Mouse (Mus musculus) testis, postnatal 14 days (tissue): ENCODE data around the gene Leo1.
"Not testable (repeated sequence)": the region's sequence is repeated elsewhere in the genome, so short reads cannot be mapped to it uniquely, and the experiment has no call there.

ENCODE experiments used
- DNase-seq: peaks from one replicate; pipeline ENCODE4 v3.0.0; 2021; ENCODE audit warnings: low spot score

The Leo1 gene

DNA sequence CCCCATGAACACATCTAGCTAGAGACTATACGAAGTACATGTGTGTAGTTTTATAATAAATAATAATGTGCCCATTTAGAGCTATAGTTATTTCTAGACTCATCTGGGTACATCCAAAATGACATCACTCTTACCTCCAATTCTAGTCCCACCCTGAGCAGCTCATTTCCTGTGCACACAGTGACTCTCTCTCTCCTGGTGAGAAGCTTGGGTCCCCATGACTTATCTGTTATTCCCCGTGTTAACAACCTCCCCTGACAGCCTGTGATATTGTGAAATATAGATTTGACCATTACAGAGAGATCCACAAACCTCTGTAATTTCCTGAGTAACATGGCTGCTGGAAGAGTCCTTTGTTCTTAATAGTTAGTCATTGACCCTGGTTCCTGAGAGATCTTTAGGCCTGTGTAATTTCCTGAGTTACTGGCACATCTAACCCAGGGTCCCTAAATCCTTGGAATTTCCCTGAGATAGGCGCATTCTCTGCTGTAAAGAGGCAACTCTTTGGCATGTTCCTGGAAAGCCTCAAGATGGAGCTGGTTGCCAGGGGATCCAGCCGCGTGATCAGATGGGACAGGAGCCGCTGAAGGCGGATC, 15.4 kb upstream of the Leo1 start:
- no peak for DNase-seq

DNA sequence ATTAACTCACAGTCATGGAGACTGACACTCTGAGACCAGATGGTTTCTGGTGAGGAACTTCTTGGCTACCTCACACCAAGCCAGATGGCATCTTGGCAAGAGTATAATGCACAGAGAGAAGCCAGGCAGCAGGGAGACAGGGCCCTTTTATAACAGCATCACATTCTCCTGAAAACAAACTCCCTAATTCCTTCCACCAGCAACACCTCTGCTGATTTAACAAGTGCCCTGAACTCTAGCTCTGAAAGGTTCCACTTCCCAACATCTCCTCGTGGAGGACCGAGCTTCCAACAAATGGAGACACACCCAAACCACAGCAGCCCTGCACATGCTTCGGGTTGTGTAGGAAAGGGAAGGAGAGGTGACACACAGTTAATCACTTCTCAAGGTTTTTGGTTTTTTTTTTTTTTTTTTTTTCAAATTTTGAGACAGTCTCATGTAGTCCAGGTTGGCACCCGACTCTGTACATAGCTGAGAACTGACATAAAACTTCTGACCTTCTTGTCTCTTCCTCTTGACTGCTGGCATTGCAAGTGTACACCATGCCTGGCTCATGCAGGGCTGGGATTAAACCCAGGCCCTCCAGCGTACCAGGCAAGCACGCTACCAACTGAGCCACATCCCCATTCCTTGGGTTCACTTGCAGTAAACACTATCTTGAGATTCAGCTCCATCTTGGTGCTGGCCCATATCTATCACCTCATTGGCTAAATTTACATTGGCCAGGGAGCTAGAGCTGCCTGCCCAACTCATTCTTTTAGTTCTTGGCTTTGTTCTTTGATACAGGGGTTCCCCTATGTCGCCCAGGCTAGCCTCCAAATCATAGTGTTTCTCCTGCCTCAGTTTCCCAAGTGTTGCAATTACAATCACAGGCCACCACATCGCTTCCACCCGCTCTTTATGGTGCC, 13.7 kb upstream of the Leo1 start:
- no peak for DNase-seq

DNA sequence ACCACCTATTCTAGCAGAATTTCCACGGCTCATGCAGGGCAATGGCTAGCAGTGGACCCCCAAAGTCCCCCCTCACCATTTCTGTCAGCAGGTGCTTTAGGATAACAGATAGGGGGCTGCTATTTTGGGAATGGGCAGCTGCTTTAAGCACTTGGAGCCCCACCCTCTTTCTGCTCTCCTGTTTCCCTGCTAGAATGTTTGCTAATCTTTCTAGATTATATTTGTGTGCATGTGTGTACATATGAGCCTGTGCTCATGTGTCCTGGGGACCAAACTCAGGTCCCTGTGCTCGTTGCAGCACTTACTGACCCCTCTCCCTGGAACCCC, 13.1 kb upstream of the Leo1 start:
- DNase-seq: no peak

DNA sequence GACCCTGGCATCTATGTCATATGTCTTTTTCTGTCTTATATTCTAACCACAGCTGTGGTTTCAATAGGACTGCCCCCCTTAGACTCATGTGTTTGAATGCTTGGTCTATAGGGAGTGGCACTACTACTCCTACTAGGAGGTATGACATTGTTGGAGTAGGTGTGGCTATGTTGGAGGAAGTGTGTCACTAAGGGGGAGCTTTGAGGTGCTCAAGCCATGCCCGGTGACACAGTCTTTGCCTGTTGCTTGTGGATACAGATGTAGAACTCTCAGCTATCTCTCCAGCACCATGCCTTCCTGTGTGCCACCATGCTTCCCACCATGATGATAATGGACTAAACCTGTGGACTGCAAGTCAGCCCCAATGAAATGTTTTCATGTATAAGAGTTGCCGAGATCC, 12.3 kb upstream of the Leo1 start:
- no peak for DNase-seq

DNA sequence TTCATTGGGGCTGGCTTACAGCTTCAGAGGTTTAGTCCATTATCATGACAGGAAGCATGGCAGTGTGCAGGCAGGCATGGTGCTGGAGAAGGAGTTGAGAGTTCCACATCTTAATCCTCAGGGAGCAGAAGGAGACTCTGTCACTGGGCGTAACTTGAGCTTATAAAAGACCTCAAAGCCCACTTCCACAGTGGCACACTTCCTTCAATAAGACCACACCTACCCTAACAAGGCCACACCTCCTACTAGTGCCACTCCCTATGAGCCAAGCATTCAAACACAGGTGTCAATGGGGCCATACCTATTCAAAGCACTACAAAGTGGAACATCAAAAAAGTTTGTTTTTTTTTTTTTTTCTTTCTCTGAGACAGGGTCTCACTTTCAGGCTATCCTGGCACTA, 11.7 kb upstream of the Leo1 start:
- no peak for DNase-seq

DNA sequence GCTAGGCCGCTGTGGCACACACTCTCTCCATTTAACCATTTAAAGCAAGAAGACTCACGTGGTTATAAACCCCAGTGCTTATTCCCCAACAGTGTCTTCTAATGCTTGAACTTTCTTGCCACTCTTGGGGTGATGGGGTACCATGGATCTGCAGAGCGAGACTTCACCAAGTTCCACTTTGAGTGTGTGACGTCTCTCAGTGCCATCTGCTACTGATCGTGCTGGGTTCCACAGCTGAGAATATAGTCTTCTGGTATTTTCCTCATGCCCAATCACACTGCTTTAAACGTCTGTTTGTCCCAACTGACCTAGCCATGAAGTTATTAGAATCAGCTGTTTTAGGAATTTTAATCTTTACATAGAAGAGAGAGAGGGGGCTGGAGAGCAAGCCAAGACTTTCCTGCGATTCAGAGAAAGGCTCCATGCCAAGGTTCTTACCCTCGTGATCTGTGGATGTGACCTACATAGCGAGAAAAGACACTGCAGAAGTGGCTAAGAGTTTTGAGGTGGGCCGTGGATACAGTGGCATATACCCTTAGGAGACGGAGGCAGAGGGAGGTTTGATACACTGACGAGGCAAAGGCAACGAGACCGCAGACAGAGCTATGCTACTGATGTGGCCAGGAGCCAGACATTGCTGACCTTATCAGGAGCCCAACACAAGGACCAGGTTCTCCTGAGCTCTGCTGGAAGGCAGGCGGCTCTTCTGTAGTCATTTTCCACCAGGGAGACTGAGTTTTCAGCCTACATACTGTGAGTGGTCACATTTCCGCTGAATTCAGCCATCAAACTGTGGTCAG, 10.3 kb upstream of the Leo1 start:
- no peak for DNase-seq

DNA sequence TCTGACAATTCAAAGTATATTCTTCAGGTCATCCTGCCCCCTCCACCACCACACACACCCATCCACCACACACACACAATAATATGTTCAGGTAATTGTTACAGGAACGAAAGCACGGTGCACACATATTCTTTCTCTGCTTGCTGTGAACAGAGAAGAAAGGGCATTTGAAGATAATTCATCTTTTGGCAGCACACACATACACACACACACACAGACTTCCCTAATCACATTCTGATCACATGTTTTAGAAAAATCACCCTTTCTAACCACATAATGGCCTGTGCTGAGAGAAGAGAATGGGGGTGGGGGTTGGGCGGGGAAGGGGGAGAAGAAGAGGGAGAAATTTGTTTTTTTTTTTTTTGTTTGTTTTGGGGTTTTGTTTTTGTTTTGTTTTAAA, 8.6 kb upstream of the Leo1 start:
- DNase-seq: no peak

DNA sequence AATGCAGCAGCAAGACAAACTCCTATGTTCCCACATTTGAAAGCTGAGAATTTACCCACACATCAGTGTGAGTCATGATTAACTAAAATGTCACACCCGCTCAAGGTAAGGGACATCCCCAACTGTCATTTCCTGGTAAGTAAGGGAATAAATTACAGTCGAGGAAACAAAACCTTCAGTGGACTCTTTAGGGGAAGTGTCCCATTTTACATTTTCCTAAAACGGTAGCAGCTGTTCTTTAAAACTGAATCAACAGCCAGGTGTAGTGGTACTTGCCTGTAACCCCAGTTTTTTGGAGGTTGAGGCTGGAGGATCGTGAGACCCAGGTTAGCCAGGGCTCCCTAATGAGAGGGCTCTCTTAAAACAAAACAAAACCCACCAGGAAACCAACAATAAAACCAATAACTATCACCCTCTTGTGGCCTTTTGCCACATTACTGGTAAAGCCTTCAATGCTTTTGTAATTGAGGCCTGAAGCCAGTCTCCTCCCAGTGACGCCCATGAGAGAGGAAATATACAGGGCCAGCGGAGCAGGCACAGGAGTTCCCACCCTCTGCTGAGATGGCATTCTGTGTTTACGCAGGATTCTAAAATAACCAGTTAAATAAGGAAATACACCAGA, 7.0 kb upstream of the Leo1 start:
- DNase-seq: no peak

DNA sequence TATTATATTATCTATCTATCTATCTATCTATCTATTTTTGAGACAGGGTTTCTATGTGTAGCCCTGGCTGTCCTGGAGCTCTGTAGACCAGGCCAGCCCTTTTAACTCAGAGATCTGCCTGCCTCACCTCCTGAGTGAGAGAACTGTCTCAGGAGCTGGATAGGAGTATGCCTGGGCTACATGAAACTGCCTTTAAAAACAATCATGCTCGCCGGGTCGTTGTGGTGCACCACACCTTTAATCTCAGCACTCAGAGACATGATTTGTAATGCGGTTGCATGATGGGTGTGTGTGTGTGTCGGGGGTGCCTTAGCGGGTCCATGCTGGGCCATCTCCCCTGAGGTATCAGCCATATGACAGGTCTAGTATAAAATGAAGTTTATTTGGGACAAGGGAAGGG, 6.5 kb upstream of the Leo1 start:
- no peak for DNase-seq

DNA sequence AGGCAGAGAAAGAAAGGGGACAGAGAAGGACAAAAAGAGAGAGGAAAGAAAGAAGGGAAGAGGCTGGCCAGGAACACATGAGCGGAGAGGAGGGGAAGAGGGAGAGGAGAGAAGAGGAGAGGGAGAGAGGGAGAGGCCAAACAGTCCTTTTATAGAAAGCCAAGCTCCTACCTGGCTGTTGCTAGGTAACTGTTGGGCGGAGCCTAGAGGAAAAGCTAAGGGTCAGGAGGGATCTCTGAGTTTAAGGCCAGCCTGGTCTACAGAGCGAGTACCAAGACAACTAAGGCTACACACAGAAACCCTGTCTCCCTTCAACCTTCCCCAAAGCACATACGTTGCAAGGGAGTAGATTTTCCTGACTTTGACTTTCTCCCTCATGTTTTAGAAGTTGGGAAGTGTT, 6.0 kb upstream of the Leo1 start:
- no peak for DNase-seq

DNA sequence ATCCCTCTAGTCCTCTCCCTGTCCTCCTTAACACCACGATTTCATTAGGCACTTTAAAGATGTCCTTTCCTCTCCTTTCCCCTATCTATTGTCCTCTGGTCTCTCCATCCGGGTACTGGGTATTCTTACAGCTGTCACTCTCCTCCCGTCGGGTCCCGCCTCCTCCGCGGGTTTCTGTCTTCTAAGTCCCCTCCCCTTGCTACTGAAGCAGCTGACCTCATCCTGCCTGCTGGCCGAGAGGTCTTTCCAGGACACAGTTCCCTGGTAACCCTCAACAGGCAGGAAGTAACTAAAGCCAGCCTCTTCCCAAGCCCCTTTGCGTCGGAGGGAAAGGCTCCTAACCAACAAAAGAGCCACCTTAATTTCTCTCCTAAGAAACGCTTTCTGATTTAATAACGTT, 5.4 kb upstream of the Leo1 start:
- peak; percentile 86 for DNase-seq

DNA sequence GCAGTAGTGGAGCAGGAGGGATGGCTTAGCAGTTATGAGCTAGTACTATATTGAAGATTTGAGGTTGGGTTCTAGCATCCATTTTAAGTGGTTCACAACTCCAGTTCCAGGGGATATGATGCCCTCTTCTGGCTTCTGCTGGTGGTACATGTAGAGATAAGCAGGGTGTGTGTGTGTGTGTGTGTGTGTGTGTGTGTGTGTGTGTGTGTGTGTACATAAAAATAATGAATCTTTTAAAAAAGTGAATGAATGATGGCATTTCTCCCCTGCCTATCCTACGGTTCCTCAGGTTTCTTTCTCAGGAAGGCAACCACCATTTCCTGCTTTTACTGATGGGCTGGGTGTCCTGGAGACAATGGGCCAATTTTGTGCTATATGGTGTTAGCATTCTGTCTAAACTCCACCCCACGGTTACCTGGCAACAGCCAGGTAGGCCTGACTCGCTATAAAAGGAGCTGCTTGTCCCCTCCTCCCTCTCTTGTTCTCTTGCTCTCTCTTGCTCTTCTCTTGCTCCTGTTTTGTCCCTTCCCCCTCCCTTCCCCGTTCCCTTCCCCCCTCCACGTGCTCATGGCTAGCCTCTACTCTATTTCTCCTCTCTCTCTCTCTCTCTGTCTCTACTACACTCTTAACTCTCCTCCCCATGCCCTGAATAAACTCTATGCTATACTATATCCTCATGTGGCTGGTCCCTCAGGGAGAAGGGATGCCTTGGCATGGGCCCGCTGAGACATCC, 3.5 kb upstream of the Leo1 start:
- no peak for DNase-seq

DNA sequence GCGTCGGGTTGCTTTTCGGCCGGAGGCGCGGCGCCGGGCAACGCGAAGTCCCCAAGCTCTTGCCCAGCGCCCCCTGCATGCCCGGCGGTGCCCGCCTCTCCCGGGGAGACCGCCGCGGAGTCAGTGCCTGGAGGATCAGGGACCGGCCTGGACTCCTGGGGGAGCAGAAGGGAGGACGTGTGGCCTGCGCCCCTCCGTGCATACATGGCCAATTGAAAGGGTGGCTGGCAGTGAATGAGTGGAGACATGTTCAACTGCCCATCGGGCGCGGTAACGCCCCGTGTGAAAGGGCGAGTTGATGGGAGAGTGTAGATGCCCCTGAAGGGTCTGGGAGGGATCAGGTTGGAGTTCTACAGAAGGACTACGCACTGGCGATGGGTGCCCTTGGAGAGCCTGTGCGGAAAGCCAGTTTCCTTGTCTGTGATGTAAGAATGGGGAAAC, 387 bp downstream of the Leo1 start:
- DNase-seq: no peak

DNA sequence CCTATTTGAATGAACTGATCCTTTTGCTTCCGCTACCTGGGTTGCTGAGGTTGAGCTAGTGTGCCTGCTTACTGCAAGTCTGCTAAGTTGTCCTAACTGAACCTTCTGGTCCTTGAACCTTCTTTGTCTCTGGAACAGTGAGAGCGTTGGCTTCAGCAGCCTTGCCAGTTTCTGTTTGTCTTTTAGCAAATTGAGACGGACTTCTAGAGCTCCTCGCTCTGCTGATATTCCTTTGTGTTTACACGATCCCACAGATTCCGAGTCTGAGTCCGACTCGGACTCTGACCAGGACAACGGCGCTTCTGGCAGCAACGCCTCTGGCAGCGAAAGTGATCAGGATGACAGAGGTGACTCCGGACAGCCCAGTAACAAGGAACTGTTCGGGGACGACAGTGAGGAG, 3.7 kb downstream of the Leo1 start:
- DNase-seq: no peak

DNA sequence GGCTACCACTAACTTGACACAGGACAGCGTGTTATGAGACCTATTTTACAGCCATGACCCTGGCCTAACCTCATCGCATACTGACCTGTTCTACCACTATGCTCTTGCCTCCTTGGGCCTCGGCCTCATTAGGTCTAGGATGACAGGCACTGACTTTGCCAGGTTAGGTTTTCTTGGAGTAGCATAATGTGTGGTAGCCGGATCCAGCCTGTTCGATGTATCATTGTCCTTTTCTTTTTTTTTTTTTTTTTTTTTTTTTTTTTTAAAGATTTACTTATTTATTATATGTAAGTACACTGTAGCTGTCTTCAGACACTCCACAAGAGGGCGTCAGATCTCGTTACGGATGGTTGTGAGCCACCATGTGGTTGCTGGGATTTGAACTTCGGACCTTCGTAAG, 5.2 kb downstream of the Leo1 start:
- not testable (repeated sequence) for DNase-seq

DNA sequence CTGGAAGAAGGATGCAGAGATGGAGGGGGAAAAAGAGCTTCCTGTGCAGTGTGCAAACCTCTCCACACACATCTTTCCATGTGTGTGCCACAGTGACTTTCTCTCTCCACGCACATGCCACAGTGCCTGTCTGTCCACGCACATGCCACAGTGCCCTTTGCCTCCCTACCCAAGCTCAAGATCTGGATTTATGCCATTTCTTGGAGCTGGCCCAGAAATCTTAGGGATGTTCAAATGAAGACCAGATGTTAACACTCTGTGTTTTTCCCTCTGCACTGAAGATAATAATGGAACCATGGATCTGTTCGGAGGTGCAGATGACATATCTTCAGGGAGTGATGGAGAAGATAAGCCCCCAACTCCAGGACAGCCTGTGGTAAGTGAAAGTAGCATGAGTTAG, 6.7 kb downstream of the Leo1 start:
- no peak for DNase-seq

DNA sequence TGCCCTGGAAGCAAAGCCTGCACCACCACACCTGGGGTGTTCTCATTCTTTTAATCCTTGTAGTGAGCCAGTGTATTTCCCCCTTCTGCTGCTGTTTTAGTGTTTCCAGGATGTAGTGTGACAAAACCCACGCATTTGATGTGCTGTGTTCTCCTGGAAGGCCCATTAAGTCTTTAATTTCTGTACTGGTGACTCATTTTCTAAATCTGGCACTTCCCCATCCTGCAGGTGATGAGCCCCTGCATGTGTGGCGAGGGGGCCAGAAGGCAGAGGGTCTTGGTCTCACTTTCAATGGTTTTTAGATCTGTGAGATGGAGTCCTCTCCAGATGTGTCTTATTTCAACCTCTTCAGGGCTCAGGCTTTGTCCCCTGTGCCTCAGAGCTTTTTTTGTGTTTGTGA, 12.7 kb downstream of the Leo1 start:
- DNase-seq: no peak

DNA sequence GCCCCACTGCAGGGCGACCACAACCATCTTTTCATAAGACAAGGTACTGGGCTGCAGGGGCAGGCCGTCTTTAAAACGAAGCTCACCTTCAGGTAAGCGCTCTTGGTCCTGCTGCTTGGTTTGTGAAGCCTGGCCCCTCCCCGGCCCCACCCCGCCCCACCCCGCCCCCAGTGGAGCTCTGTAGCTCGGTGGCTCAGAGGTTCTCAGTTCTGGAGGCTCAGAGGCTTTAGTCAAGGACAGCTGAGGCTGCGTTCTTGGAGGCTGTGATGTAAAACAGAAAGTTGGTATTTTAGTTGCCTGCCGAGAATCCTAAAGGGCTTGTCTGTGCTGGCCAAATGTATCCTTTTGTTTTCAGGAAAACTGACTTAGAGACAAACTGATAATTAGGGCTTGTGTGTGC, 14.4 kb downstream of the Leo1 start:
- peak; percentile 40 for DNase-seq

DNA sequence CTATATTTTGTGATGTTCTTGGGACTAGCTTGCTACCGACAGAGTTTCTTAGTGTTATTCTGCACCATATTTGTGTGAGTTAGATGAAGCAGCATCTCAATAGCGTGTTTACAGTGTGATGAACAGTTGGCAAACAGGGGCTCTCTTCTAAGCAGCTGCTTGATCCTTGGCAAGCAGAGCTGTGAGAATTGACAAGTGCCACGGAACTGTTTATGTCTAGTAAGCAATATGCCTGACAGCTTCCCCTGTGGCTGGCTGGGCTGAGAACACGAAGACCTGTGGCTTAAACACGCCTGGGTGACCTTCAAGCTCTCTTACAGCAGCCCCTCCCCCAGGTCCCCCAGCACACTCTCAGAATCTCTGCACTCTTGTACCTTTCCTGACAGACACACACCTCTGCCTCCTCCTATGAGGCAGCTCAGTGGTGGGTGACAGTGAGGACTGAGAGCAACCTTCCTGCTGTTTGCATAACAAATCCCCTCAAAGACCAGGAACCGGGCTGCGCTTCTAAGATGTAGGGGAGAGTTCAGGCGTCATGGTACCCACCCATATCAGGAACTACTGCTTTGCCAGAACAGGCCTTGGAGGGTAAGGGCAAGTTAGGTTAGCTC, 21.8 kb downstream of the Leo1 start:
- no peak for DNase-seq

DNA sequence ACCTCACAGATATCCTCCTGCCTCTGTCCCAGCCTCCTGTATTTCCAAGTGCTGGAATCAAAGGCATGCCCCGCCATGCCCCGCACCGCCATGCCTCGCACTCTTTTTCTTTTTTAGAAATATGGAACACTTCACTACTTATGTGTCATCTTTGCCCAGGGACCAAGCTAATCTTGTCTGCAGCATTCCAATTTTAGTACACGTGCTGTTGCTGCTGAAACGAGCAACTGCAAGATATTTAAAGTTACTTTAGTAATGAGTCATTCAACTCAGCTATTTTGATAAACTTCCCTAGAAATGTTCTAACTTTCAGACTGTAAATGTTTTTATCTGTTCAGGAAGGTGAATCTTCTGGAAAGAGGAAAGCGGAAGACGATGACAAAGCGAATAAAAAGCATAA, 24.5 kb downstream of the Leo1 start:
- no peak for DNase-seq

DNA sequence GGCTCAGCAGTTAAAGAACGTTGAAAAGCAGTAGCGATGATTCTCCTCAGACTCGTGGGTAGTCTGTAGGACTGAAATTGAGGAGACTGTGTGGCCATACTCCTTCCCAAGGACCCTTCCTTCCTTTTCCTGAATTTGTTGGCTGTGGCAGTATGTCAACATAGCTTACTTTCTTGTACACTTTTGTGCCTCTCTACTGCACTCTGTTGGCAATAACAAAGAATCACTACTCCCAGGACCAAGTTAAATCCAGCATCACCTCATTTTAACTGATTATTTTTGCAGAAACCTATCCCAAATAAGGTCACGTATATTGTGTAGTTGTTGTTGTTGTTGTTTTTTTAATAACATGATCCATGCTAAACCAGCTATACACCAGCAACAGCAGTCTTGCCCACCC, 25.3 kb downstream of the Leo1 start:
- no peak for DNase-seq

DNA sequence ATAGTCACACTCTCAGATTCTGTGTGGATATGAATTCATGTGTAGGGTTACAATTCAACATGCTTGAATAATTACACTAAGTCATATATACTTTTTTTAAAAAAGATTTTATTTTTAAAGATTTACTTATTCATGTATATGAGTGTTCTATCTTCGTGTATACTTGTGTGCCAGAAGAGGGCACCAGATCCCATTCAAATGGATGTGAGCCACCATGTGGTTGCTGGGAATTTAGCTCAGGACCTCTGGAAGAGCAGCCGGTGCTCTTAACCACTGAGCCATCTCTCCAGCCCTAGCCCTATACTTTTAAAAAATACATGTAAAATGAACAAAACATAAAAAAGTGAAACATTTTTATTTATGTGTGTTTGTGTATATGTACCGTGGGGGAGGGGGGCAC, 26.3 kb downstream of the Leo1 start:
- DNase-seq: no peak
